Mouse (Mus musculus): ENCODE results near the gene Gm9821. TPM values are rescaled to one million over a fixed set of nuclear protein-coding genes. Genes with fewer than 3 reads are reported as not detected.

Gm9821 gene
- total RNA-seq, 2 experiments from 2014 or later = not detected

- DNase-seq = no peak
- intact Hi-C loops (cut with DNase I) = loop anchor here (1.0 to 10.0 kb wide), 2 partner anchors 145 to 320 kb away; no protein-coding TSS in a partner anchor
These were observed 20.8 kb upstream of the Gm9821 start for GRCm38 (mm10) chr2:91924726-91925125.

- DNase-seq = no peak
- intact Hi-C loops (cut with DNase I) = loop anchor here (10.0 kb wide), 1 partner anchor 321 kb away; no protein-coding TSS in a partner anchor
These were observed 20.1 kb upstream of the Gm9821 start for GRCm38 (mm10) chr2:91925442-91925841.

GRCm38 (mm10) chr2:91926949-91927348 is 18.6 kb upstream of the Gm9821 start, which contains the start of gene Chrm4:
Gene Chrm4, plus strand, starts transcription at chr2:91927249.
- intact Hi-C loops (cut with DNase I) = loop anchor here (10.0 kb wide), 1 partner anchor 322 kb away; no protein-coding TSS in a partner anchor
- no peak for DNase-seq

GRCm38 (mm10) chr2:91927826-91928533 is 17.5 kb upstream of the Gm9821 start:
- DNase-seq = peak; percentile 69 to 78
- intact Hi-C loops (cut with DNase I) = loop anchor here (1.0 to 10.0 kb wide), 2 partner anchors 31 to 323 kb away; no protein-coding TSS in a partner anchor

DNA sequence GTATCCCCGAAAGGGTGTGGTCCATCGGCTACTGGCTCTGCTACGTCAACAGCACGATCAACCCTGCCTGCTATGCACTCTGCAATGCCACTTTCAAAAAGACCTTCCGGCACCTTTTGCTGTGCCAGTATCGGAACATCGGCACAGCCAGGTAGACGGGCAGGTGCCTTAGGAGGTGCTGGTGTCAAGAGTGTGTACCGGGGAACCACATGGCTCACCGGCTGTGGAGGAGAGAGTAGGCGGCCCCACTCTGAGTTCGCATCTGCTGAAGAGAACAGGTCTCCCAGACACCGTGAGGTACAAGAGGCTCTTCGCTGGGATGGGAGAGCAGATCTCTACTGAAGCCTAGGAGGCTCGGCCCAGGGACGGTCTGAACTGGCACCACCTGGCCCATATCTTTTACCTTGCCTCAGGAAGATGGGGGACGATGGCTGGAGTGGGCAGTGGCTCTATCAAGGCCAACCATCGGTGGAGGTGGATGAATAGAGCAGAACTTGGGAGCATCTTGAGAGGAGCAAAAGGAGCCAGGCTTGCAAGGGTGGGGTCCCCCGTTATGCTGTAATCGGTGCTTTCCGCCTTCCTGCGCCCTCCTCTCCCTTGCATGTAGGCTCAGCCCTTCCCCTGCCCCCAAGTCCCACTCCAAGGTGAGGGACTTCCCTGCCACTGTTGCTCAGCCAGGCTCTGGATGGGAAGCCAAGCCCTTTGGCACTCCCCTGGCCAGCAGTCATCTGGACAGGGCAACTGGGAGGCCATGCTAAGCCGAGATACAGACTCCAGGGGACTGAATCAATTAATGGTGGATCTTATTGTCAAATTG is 16.8 kb upstream of the Gm9821 start:
- no peak for DNase-seq
- intact Hi-C loops (cut with DNase I) = loop anchor here (1.0 to 10.0 kb wide), 2 partner anchors 31 to 324 kb away; no protein-coding TSS in a partner anchor

GRCm38 (mm10) chr2:91929455-91929854 is 16.0 kb upstream of the Gm9821 start:
- DNase-seq = no peak
- intact Hi-C loops (cut with DNase I) = loop anchor here (10.0 kb wide), 1 partner anchor 325 kb away; no protein-coding TSS in a partner anchor

- intact Hi-C loops (cut with DNase I) = loop anchor here (10.0 kb wide), 1 partner anchor 325 kb away; no protein-coding TSS in a partner anchor
- peak; percentile 57 to 60 for DNase-seq
These were observed 15.6 kb upstream of the Gm9821 start for GRCm38 (mm10) chr2:91929936-91930335.

DNA sequence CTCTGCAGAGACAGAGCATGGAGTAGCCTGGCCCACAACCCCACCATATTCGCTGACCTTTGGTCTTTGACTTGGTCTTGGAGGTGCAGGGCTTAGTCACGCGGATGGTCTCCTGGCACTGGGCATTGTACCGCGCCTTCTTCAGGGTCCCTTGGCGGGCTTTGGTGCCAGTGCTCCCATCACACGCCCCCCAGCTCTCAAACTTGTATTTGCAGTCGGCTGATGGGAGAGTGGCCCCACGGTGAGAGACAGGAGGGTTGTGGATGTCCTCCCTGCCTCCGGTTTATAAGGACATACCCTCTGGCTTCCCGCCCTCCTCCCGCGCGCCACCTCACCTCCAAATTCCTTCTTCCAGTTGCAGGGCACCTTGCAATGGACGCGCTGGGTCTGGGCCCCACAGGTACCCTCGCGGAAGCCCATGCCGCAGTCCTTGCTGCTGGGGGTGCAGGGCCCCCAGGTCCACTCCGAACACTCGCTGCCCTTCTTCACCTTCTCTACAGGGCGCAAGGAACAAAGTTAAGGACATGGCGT is 14.7 kb upstream of the Gm9821 start:
- intact Hi-C loops (cut with DNase I) = no loop called here
- no peak for DNase-seq

GRCm38 (mm10) chr2:91931328-91932159 is 14.0 kb upstream of the Gm9821 start:
- DNase-seq = no peak
- intact Hi-C loops (cut with DNase I) = no loop called here

GRCm38 (mm10) chr2:91932160-91932711 is 13.3 kb upstream of the Gm9821 start, which contains the start of gene Mdk:
Gene Mdk, minus strand, starts transcription at chr2:91932297.
- intact Hi-C loops (cut with DNase I) = no loop called here

DNA sequence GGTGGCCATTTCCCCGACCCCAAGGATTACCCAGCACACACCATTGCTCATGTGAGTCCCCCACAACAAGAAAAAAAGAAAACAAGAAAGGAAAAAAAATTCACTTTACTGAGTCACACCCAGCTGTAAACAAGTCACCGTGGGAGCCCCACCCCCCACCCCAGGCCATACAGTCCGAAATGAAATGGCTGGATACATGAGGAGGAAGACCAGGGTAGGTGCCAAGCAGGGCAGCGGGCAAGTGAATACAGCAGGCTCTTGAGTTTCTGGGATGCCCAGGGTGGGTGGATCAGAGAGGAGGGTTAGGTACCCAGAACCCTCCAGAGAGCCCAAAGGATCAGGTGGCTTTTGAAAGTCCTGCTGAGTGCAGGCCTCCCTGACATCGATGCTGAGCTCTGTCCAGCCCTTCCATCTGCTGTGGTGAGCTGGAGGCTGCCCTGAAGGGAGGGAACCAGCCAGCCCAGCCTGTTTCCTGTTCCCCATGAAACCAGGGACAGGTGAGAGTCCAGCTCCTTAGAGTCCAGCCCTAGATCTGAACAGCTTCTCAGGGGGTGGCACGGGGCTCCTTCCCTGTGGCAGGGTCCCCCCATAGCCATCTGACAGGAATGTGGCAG is 12.7 kb upstream of the Gm9821 start:
- no peak for DNase-seq

More at GRCm38 (mm10) chr2:91932160-91932711, 13.3 kb upstream of the Gm9821 start, which contains the start of gene Mdk:
- DNase-seq = no peak

GRCm38 (mm10) chr2:91933471-91933870 is 12.0 kb upstream of the Gm9821 start:
- intact Hi-C loops (cut with DNase I) = no loop called here
- DNase-seq = no peak

More for the DNA sequence above, 12.7 kb upstream of the Gm9821 start:
- intact Hi-C loops (cut with DNase I) = no loop called here

DNA sequence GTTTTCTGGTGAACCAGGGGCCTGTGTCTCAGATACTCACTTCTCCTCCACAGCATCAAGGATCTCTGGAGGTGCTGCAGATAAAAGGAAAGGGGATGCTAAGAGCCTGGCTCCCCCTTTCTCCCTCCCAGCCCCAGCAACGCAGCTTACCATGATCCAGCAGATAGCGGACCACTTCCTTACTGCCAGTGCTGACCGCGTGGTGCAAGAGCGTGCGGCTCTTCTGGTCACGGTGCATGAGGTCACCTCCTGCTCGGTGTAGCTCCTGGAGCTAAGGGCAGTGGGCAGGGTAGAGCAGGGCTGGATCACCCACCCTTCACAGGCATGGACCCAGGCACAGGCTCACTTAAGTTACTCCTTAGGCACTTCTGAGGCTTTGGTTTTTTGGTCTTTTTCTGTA is 11.5 kb upstream of the Gm9821 start:
- intact Hi-C loops (cut with DNase I) = no loop called here
- no peak for DNase-seq

GRCm38 (mm10) chr2:91934826-91935525 is 10.5 kb upstream of the Gm9821 start:
- no peak for DNase-seq
- intact Hi-C loops (cut with DNase I) = no loop called here

DNA sequence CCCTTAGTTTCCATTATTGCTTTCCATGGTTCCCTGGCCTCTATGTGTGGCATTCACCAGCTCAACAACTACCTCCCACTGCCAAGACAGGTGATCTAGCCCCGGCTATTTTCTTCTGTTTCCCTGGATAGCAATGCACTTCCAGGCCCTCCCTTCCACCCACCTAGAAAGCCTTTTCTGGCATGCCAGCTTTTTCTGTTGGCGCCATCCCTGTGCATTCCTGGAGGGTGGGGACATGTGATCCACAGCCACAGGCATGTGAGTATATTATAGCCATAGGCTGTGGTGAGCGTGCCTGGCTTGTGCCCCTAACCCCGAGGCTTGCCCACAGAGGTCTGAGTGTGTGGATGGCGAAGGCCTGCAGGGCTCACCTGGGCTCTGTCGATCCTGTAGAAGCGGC is 9.3 kb upstream of the Gm9821 start:
- DNase-seq = no peak

DNA sequence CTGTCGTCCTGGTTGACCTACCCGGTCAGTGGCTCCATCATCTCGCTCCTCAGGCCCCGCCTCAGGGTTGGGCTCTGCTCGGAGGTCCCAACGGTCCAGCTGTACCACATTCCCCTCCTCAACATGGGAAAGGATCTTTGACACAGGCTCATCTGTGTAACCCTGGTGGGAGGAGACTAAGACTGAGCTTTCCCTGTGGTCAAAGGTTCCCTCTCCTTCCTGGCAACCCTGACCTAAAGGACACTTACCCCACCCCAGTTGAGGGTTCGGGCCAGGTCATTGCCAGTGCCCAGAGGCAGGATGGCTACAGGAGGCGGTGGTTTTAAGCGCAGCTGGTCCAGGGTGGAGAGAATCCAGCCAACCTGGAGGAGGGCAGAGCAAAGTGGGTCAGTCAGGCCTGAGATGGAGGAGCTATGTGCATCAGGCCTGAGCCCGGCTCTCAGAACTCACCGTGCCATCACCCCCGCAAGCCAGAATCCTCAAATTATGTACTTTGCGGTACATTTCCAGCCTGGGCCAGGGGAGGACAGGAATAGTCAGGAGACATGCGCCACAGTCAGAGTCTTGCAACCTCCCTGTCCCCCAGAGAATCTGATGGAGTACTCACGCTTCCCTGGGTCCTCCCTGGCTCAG is 6.1 kb upstream of the Gm9821 start:
- no peak for DNase-seq
- intact Hi-C loops (cut with DNase I) = no loop called here

More for the DNA sequence above, 9.3 kb upstream of the Gm9821 start:
- intact Hi-C loops (cut with DNase I) = no loop called here

- intact Hi-C loops (cut with DNase I) = loop anchor here (5.0 kb wide), 1 partner anchor 115 kb away; no protein-coding TSS in a partner anchor
- no peak for DNase-seq
These were observed 3.1 kb upstream of the Gm9821 start for GRCm38 (mm10) chr2:91942356-91942755.

Measured in heart, postnatal 36 days (tissue).